Mouse (Mus musculus) frontal cortex, postnatal 10 days (tissue): ENCODE measurements around the gene Plpp6.

Experiments
- DNase-seq, 2 experiments: peaks; one replicate each; pipeline ENCODE4 v3.0.0; 2022; ENCODE audit warnings: low spot score in 2 of 2, mixed read lengths in 1 of 2

Plpp6 gene

GRCm38 (mm10) chr19:28963842-28964551, at the start of gene Plpp6:
TSS of gene Plpp6 (plus strand) at chr19:28963953.
- peak; percentile 70 to 78 for DNase-seq

- no peak for DNase-seq
Measured at GRCm38 (mm10) chr19:28914598-28914997, 49.2 kb upstream of the Plpp6 start.

GRCm38 (mm10) chr19:28915602-28916250, 48.0 kb upstream of the Plpp6 start:
- DNase-seq = no peak

- DNase-seq = no peak
Measured at GRCm38 (mm10) chr19:28916492-28916891, 47.3 kb upstream of the Plpp6 start.

GRCm38 (mm10) chr19:28917839-28918238, 45.9 kb upstream of the Plpp6 start:
- no peak for DNase-seq

GRCm38 (mm10) chr19:28926366-28926765, 37.4 kb upstream of the Plpp6 start:
- DNase-seq = no peak

- no peak for DNase-seq
Measured at GRCm38 (mm10) chr19:28927396-28927795, 36.4 kb upstream of the Plpp6 start.

- no peak for DNase-seq
Measured at GRCm38 (mm10) chr19:28929034-28929433, 34.7 kb upstream of the Plpp6 start.

- DNase-seq = no peak
Measured at GRCm38 (mm10) chr19:28934897-28935296, 28.9 kb upstream of the Plpp6 start.

GRCm38 (mm10) chr19:28940135-28940874, 23.4 kb upstream of the Plpp6 start:
- no peak for DNase-seq

GRCm38 (mm10) chr19:28941271-28941670, 22.5 kb upstream of the Plpp6 start:
- no peak for DNase-seq

- no peak for DNase-seq
Measured at GRCm38 (mm10) chr19:28946782-28947181, 17.0 kb upstream of the Plpp6 start.

- DNase-seq = no peak
Measured at GRCm38 (mm10) chr19:28947311-28947710, 16.4 kb upstream of the Plpp6 start.

GRCm38 (mm10) chr19:28951251-28951650, 12.5 kb upstream of the Plpp6 start:
- DNase-seq = no peak

- DNase-seq = no peak
Measured at GRCm38 (mm10) chr19:28963113-28963512, 640 bp upstream of the Plpp6 start.

GRCm38 (mm10) chr19:28963513-28963841, 276 bp upstream of the Plpp6 start:
- no peak for DNase-seq

- no peak for DNase-seq
Measured at GRCm38 (mm10) chr19:28964552-28964903, 775 bp downstream of the Plpp6 start.

- peak in 1 of 2 experiments; percentile 27 for DNase-seq
Measured at GRCm38 (mm10) chr19:28967652-28968051, 3.9 kb downstream of the Plpp6 start, which contains the start of gene 4430402I18Rik. TSS of gene 4430402I18Rik (minus strand) at chr19:28967800.

GRCm38 (mm10) chr19:28968178-28968577, 4.4 kb downstream of the Plpp6 start:
- DNase-seq = no peak

- DNase-seq = no peak
Measured at GRCm38 (mm10) chr19:28969231-28969630, 5.5 kb downstream of the Plpp6 start.

- DNase-seq = no peak
Measured at GRCm38 (mm10) chr19:28970251-28970650, 6.5 kb downstream of the Plpp6 start.

- DNase-seq = peak in 1 of 2 experiments; percentile 69
Measured at GRCm38 (mm10) chr19:28974862-28975611, 11.3 kb downstream of the Plpp6 start.
